Mouse (Mus musculus): ENCODE measurements around the gene Adk. TPM values are rescaled to one million over a fixed set of nuclear protein-coding genes. Genes with fewer than 3 reads are reported as not detected.
A peak's percentile ranks its signal among the peaks of the same experiment; 100 is the strongest.

The Adk gene
- polyA plus RNA-seq, 1 experiment from 2014 or later: 40.0 TPM

GRCm38 (mm10) chr14:21069594-21069993 is 17.2 kb downstream of the Adk start:
- Histone ChIP-seq H3K9ac (replicated peaks) (no peak overlapping the region), H3K4me1 (no peaks in the 10 kb centered on the region), H3K36me3 (no peaks in the 10 kb centered on the region), H3K4me2 (no peak overlapping the region), H3K4me3 (replicated peaks) (no peak overlapping the region), H3K27me3 (replicated peaks) (no peaks in the 10 kb centered on the region), H3K9me3 (replicated peaks) (no peaks in the 10 kb centered on the region), H3K27ac (replicated peaks) (no peak overlapping the region)
- WGBS: 89% methylated on average over 5 of the region's 5 CpGs
- ATAC-seq (ENCODE audit: low FRiP score): no peak

GRCm38 (mm10) chr14:21073981-21074380 is 21.6 kb downstream of the Adk start:
- Histone ChIP-seq H3K9me3 (replicated peaks) (no peaks in the 10 kb centered on the region), H3K27ac (replicated peaks) (no peak overlapping the region), H3K36me3 (no peaks in the 10 kb centered on the region), H3K9ac (replicated peaks) (no peak overlapping the region), H3K4me3 (replicated peaks) (no peak overlapping the region), H3K4me1 (peaks cover 5% of the 10 kb centered on the region), H3K27me3 (replicated peaks) (no peaks in the 10 kb centered on the region), H3K4me2 (no peak overlapping the region)
- ATAC-seq (ENCODE audit: low FRiP score): no peak
- 70% methylated on average over 3 of the region's 3 CpGs for WGBS

- H3K27me3 ChIP-seq (replicated peaks): no peaks in the 10 kb centered on the region
- no peak overlapping the region for H3K27ac ChIP-seq (replicated peaks)
- H3K9ac ChIP-seq (replicated peaks): no peak overlapping the region
- peak overlapping the region; percentile 74 for H3K4me2 ChIP-seq
- H3K36me3 ChIP-seq: no peaks in the 10 kb centered on the region
- 66% methylated on average over 11 of the region's 11 CpGs for whole genome bisulfite sequencing
- H3K4me1 ChIP-seq: peaks cover 5% of the 10 kb centered on the region
- no peak overlapping the region for H3K4me3 ChIP-seq (replicated peaks)
- no peaks in the 10 kb centered on the region for H3K9me3 ChIP-seq (replicated peaks)
- ATAC-seq (ENCODE audit: low FRiP score): no peak
These were observed 22.3 kb downstream of the Adk start for GRCm38 (mm10) chr14:21074398-21075320.

GRCm38 (mm10) chr14:21075751-21076500 is 23.6 kb downstream of the Adk start:
- Histone ChIP-seq H3K27ac (replicated peaks) (peak overlapping the region; percentile 85), H3K4me3 (replicated peaks) (peak overlapping the region; percentile 71), H3K9ac (replicated peaks) (peak overlapping the region; percentile 74), H3K9me3 (replicated peaks) (no peaks in the 10 kb centered on the region), H3K4me2 (peak overlapping the region; percentile 74), H3K4me1 (peaks cover 5% of the 10 kb centered on the region), H3K36me3 (no peaks in the 10 kb centered on the region), H3K27me3 (replicated peaks) (no peaks in the 10 kb centered on the region)
- ATAC-seq (ENCODE audit: low FRiP score): peak; percentile 98
- under 1% methylated on average over 59 of the region's 59 CpGs for WGBS

- ATAC-seq (ENCODE audit: low FRiP score): peak; percentile 37
- Histone ChIP-seq H3K36me3 (no peaks in the 10 kb centered on the region), H3K27ac (replicated peaks) (no peak overlapping the region), H3K4me3 (replicated peaks) (peak overlapping the region; percentile 71), H3K4me1 (peaks cover 5% of the 10 kb centered on the region), H3K27me3 (replicated peaks) (no peaks in the 10 kb centered on the region), H3K9me3 (replicated peaks) (no peaks in the 10 kb centered on the region), H3K4me2 (peak overlapping the region; percentile 74), H3K9ac (replicated peaks) (peak overlapping the region; percentile 74)
- 44% methylated on average over 7 of the region's 7 CpGs for WGBS
These were observed 24.3 kb downstream of the Adk start for GRCm38 (mm10) chr14:21076501-21077194.

GRCm38 (mm10) chr14:21077939-21078338 is 25.6 kb downstream of the Adk start:
- Histone ChIP-seq H3K27me3 (replicated peaks) (no peaks in the 10 kb centered on the region), H3K9ac (replicated peaks) (no peak overlapping the region), H3K36me3 (no peaks in the 10 kb centered on the region), H3K9me3 (replicated peaks) (no peaks in the 10 kb centered on the region), H3K4me1 (peaks cover 5% of the 10 kb centered on the region), H3K4me3 (replicated peaks) (no peak overlapping the region), H3K27ac (replicated peaks) (no peak overlapping the region), H3K4me2 (no peak overlapping the region)
- ATAC-seq (ENCODE audit: low FRiP score): no peak
- 89% methylated on average over 4 of the region's 4 CpGs for WGBS

- H3K27ac ChIP-seq (replicated peaks): no peak overlapping the region
- H3K9ac ChIP-seq (replicated peaks): no peak overlapping the region
- H3K4me2 ChIP-seq: no peak overlapping the region
- no peaks in the 10 kb centered on the region for H3K9me3 ChIP-seq (replicated peaks)
- no peak for ATAC-seq (ENCODE audit: low FRiP score)
- no peak overlapping the region for H3K4me3 ChIP-seq (replicated peaks)
- peaks cover 5% of the 10 kb centered on the region for H3K4me1 ChIP-seq
- H3K36me3 ChIP-seq: no peaks in the 10 kb centered on the region
- H3K27me3 ChIP-seq (replicated peaks): no peaks in the 10 kb centered on the region
These were observed 26.1 kb downstream of the Adk start for GRCm38 (mm10) chr14:21078511-21078910.

GRCm38 (mm10) chr14:21082823-21083222 is 30.4 kb downstream of the Adk start:
- WGBS: 78% methylated on average over 1 of the region's 1 CpGs
- no peak overlapping the region for H3K4me3 ChIP-seq (replicated peaks)
- H3K36me3 ChIP-seq: no peaks in the 10 kb centered on the region
- no peak overlapping the region for H3K4me2 ChIP-seq
- no peaks in the 10 kb centered on the region for H3K27me3 ChIP-seq (replicated peaks)
- no peak overlapping the region for H3K27ac ChIP-seq (replicated peaks)
- no peak overlapping the region for H3K9ac ChIP-seq (replicated peaks)
- H3K9me3 ChIP-seq (replicated peaks): no peaks in the 10 kb centered on the region
- no peaks in the 10 kb centered on the region; the same call in none of the 2 replicates for H3K4me1 ChIP-seq
- ATAC-seq (ENCODE audit: low FRiP score): no peak

GRCm38 (mm10) chr14:21085666-21086065 is 33.3 kb downstream of the Adk start:
- no peaks in the 10 kb centered on the region; the same call in none of the 2 replicates for H3K4me1 ChIP-seq
- 85% methylated on average over 5 of the region's 5 CpGs for WGBS
- H3K27ac ChIP-seq (replicated peaks): no peak overlapping the region
- no peak for ATAC-seq (ENCODE audit: low FRiP score)
- H3K27me3 ChIP-seq (replicated peaks): no peaks in the 10 kb centered on the region
- no peak overlapping the region for H3K4me2 ChIP-seq
- H3K4me3 ChIP-seq (replicated peaks): no peak overlapping the region
- no peaks in the 10 kb centered on the region for H3K9me3 ChIP-seq (replicated peaks)
- H3K36me3 ChIP-seq: no peaks in the 10 kb centered on the region
- H3K9ac ChIP-seq (replicated peaks): no peak overlapping the region

GRCm38 (mm10) chr14:21086106-21086505 is 33.7 kb downstream of the Adk start:
- H3K27ac ChIP-seq (replicated peaks): no peak overlapping the region
- no peak overlapping the region for H3K9ac ChIP-seq (replicated peaks)
- H3K9me3 ChIP-seq (replicated peaks): no peaks in the 10 kb centered on the region
- H3K4me1 ChIP-seq: no peaks in the 10 kb centered on the region; the same call in none of the 2 replicates
- no peak overlapping the region for H3K4me2 ChIP-seq
- H3K36me3 ChIP-seq: no peaks in the 10 kb centered on the region
- no peak overlapping the region for H3K4me3 ChIP-seq (replicated peaks)
- no peaks in the 10 kb centered on the region for H3K27me3 ChIP-seq (replicated peaks)
- 25% methylated on average over 2 of the region's 2 CpGs for WGBS
- no peak for ATAC-seq (ENCODE audit: low FRiP score)

- Histone ChIP-seq H3K9ac (replicated peaks) (no peak overlapping the region), H3K27ac (replicated peaks) (no peak overlapping the region), H3K9me3 (replicated peaks) (no peaks in the 10 kb centered on the region), H3K4me1 (no peaks in the 10 kb centered on the region; the same call in none of the 2 replicates), H3K4me3 (replicated peaks) (no peak overlapping the region), H3K4me2 (no peak overlapping the region), H3K27me3 (replicated peaks) (no peaks in the 10 kb centered on the region), H3K36me3 (no peaks in the 10 kb centered on the region)
- WGBS: 43% methylated on average over 7 of the region's 7 CpGs
- no peak for ATAC-seq (ENCODE audit: low FRiP score)
These were observed 34.5 kb downstream of the Adk start for GRCm38 (mm10) chr14:21086827-21087351.

Data from neural tube, embryonic 15.5 days (tissue).